Mouse (Mus musculus): ENCODE results near the gene Dazap2. TPM values are rescaled to one million over a fixed set of nuclear protein-coding genes. Genes with fewer than 3 reads are reported as not detected.

Gene Dazap2
- polyA plus RNA-seq, 1 experiment: 612 TPM

DNA sequence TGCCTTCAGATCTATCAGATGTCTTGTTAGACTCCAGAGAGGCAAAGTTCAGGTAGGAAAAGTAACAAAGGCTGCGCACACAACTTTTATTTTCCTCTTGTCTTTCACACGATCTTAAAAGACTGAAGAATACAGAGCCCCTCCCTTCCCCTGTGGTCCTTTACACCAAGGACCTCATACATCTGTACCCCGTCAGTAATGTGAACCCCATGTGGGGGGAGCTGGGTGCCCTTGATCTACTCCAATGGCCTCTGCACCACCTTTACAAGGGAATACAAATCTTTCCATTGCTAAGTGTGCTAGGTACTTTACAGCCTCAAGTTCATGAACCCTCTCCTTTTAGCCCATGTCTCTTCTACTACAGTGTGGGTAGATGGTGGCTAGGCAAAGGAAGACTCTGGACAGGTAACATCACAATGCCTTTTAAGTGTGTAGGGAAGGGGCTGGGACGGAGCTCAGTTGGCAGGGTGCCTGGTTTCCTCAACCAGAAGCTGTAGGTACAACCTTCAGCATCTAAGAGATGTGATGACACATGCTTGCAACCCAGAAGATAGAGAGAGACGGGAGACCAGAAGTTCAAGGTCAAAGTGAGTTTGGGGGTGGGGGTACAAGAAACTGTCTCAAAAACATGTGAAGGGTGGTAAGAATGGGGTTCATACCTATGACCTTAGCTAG, 52.9 kb downstream of the Dazap2 start:
- Histone ChIP-seq H3K27ac (ENCODE audit: insufficient read depth, low read length) (peak overlapping the region; percentile 92), H3K4me3 (ENCODE audit: extremely low read depth, insufficient read depth, insufficient read length) (peak overlapping the region; percentile 79)

DNA sequence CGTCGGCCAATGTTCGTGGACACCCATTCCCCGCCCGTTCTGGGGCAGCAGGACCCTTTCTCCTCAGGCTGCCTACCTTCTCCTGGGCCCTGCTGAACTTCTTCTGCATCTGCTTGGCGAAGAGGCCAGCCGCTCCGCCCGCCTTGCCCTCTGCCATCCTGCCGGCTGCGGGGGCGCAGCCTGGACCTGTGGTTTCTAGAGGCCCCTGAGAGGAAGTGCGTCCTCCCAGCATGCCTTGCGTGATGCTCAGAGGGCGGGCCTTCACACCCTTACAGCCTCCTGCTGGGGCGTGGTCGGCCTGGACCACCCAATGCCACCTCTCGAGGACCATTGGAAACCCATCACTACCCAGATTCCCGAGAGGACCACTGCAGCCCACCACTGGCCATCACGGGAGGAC, 54.2 kb downstream of the Dazap2 start, which contains the start of gene Bin2:
TSS of gene Bin2 (minus strand) at position 217 of the 400 bp plus-strand sequence.
- H3K27ac ChIP-seq (ENCODE audit: insufficient read depth, low read length): peak within 1 kb of the TSS; percentile 92
- H3K27me3 ChIP-seq (ENCODE audit: control insufficient read depth, insufficient read depth, low read length): no peaks in the 10 kb centered on the region
- WGBS: 9% methylated on average over 20 of the region's 20 CpGs
- peak within 1 kb of the TSS; percentile 79 for H3K4me3 ChIP-seq (ENCODE audit: extremely low read depth, insufficient read depth, insufficient read length)
- no peaks in the 10 kb centered on the region for H3K36me3 ChIP-seq (ENCODE audit: control insufficient read depth, insufficient read depth, low read length)
- peaks cover 18% of the 10 kb centered on the region; the same call in 1 of the 2 replicates for H3K4me1 ChIP-seq (ENCODE audit: control insufficient read depth, insufficient read depth, insufficient read length)
- TF ChIP-seq CTCF (IDR thresholded peaks at IDR 0.05; ENCODE audit: extremely low read depth, insufficient read depth, insufficient read length, insufficient replicate concordance) (no peak), POLR2A (IDR thresholded peaks at IDR 0.05; ENCODE audit: low read depth, low read length) (peak; percentile 99)
- peak; percentile 68 to 93 for DNase-seq (ENCODE audit: low read depth in 1 of 2, low spot score in 2 of 2)

More for the DNA sequence above, 52.9 kb downstream of the Dazap2 start:
- 41% methylated on average over 5 of the region's 5 CpGs for WGBS
- Histone ChIP-seq H3K27me3 (ENCODE audit: control insufficient read depth, insufficient read depth, low read length) (no peaks in the 10 kb centered on the region), H3K36me3 (ENCODE audit: control insufficient read depth, insufficient read depth, low read length) (no peaks in the 10 kb centered on the region; the same call in 1 of the 2 replicates), H3K4me1 (ENCODE audit: control insufficient read depth, insufficient read depth, insufficient read length) (peaks cover 23% of the 10 kb centered on the region; the same call in 1 of the 2 replicates)
- peak; percentile 34 to 40 for DNase-seq (ENCODE audit: low read depth in 1 of 2, low spot score in 2 of 2)
- TF ChIP-seq CTCF (IDR thresholded peaks at IDR 0.05; ENCODE audit: extremely low read depth, insufficient read depth, insufficient read length, insufficient replicate concordance) (no peak), POLR2A (IDR thresholded peaks at IDR 0.05; ENCODE audit: low read depth, low read length) (no peak)

DNA sequence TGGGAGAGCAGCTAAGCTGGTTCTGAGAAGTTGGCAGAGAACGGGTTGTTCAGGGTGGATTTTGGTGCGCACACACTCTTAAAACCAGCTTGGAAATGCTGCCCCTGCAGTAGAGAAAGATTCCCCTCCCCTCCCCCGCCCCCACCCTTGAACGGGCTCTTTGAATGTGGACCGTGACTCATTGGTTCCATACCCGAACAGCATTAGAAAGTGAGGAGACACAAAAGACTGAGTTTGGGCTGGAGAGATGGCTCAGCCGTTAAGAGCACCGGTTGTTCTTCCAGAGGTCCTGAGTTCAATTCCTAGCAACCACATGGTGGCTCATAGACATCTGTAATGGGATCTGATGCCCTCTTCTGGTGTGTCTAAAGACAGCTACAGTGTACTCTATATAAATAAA, 54.9 kb downstream of the Dazap2 start:
- H3K27me3 ChIP-seq (ENCODE audit: control insufficient read depth, insufficient read depth, low read length): no peaks in the 10 kb centered on the region
- H3K36me3 ChIP-seq (ENCODE audit: control insufficient read depth, insufficient read depth, low read length): no peaks in the 10 kb centered on the region
- H3K27ac ChIP-seq (ENCODE audit: insufficient read depth, low read length): peak overlapping the region; percentile 27; the same call in 1 of the 2 replicates
- TF ChIP-seq POLR2A (IDR thresholded peaks at IDR 0.05; ENCODE audit: low read depth, low read length) (no peak), CTCF (IDR thresholded peaks at IDR 0.05; ENCODE audit: extremely low read depth, insufficient read depth, insufficient read length, insufficient replicate concordance) (no peak)
- no peak for DNase-seq (ENCODE audit: low read depth in 1 of 2, low spot score in 2 of 2)
- 69% methylated on average over 8 of the region's 8 CpGs for WGBS
- H3K4me3 ChIP-seq (ENCODE audit: extremely low read depth, insufficient read depth, insufficient read length): no peak overlapping the region
- peaks cover 13% of the 10 kb centered on the region; the same call in 1 of the 2 replicates for H3K4me1 ChIP-seq (ENCODE audit: control insufficient read depth, insufficient read depth, insufficient read length)

Other genes with a start within 250 kb of the Dazap2 start
- gene Gm5475, start 193.2 kb upstream of the Dazap2 start, polyA plus RNA-seq (2012; rRNA removed): 0.04 TPM in 1 of 2 replicates, not detected in the other
- gene Slc11a2, start 190.3 kb upstream of the Dazap2 start, polyA plus RNA-seq (2012; rRNA removed): 24.9 and 27.4 TPM in 2 replicates
- 35.4 and 41.9 TPM in 2 replicates for gene Letmd1, start 146.3 kb upstream of the Dazap2 start, polyA plus RNA-seq (2012; rRNA removed)
- gene Csrnp2, start 119.9 kb upstream of the Dazap2 start, polyA plus RNA-seq (2012; rRNA removed): 1.7 and 2.0 TPM in 2 replicates
- 3.8 and 4.5 TPM in 2 replicates for gene Tfcp2, start 63.3 kb upstream of the Dazap2 start, polyA plus RNA-seq (2012; rRNA removed)
- gene Pou6f1, start 15.4 kb upstream of the Dazap2 start, polyA plus RNA-seq (2012; rRNA removed): 31.8 and 38.4 TPM in 2 replicates
- 29.2 and 33.1 TPM in 2 replicates for gene Smagp, start 21.6 kb downstream of the Dazap2 start, polyA plus RNA-seq (2012; rRNA removed)
- 101 TPM in 2 replicates for gene Bin2, start 54.2 kb downstream of the Dazap2 start, polyA plus RNA-seq (2012; rRNA removed)
- 5,688 and 5,726 TPM in 2 replicates for gene Cela1, start 72.6 kb downstream of the Dazap2 start, polyA plus RNA-seq (2012; rRNA removed)
- gene Galnt6, start 114.0 kb downstream of the Dazap2 start, polyA plus RNA-seq (2012; rRNA removed): 13.9 and 16.1 TPM in 2 replicates
- gene Slc4a8, start 146.4 kb downstream of the Dazap2 start, polyA plus RNA-seq (2012; rRNA removed): 11.0 and 13.9 TPM in 2 replicates

All from spleen, adult 2 months (tissue).